Mouse (Mus musculus) heart, postnatal 0 days (tissue): ENCODE results near the gene Ugt1a10.
"Not testable (repeated sequence)": the region's sequence is repeated elsewhere in the genome, so short reads cannot be mapped to it uniquely, and the experiment has no call there.

Experiments
- CTCF ChIP-seq: IDR thresholded peaks from 2 replicates; pipeline ENCODE4 v1.5.1; 2016; ENCODE audit warnings: antibody characterized with exemption, control low read depth, low read depth
- EP300 ChIP-seq: IDR thresholded peaks from 2 replicates; pipeline ENCODE4 v1.6.1; 2016; ENCODE audit warnings: antibody characterized with exemption, low read depth

DNA sequence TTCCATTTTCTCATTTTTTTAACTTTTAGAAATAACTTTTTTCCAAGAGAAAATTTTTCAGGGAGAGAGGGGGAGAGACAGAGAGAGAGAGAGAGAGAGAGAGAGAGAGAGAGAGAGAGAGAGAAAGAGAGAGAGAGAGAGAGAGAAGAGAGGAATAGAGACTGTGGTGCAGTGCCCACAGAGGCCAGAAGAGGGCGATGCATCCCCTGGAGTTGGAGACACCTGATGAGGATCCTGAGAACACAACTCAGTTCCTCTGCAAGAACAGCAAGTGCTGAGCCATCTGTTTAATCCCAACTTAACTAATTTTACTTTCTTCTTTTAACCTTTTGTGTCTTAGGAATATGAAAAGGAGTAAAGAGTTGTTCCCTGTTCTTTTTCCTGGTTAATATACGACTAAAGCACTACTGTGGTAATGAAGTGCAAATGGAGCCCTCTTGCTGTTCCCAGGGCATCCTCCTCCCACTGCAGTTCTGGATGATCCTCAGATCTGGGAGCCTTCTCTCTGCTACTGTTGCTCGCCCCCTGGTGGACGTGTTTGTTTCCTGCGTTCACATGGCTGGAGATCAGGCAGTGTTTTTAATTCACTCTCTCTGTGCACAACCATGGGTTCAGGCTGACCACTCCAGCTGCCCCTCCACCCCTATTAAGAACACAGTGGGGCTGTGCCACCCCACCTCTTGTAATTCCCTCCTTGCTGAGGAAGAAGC is 88.9 kb downstream of the Ugt1a10 start:
- peak; percentile 34; the same call in 1 of the 2 replicates for TF ChIP-seq CTCF
- TF ChIP-seq EP300, result not testable (repeated sequence)
